Mouse (Mus musculus) CH12.LX (cell line): ENCODE results near the gene Samd9l.

Source experiments
- BHLHE40 ChIP-seq: IDR thresholded peaks from 2 replicates; pipeline ENCODE4 v1.6.1; 2011; ENCODE audit warnings: mild to moderate bottlenecking, low read depth, low read length, improper control_type of control experiment
- CHD2 ChIP-seq: IDR thresholded peaks from 2 replicates; pipeline ENCODE4 v1.6.1; 2011; ENCODE audit warnings: low read length, improper control_type of control experiment
- CTCF ChIP-seq, 2 experiments: IDR thresholded peaks in 1 of 2; conservative IDR thresholded peaks in 1 of 2; 2 replicates each; pipeline ENCODE4 v1.5.1; 2011 to 2012; ENCODE audit warnings: low read depth in 2 of 2, low read length in 2 of 2, improper control_type of control experiment in 1 of 2, inconsistent platforms in 1 of 2, mild to moderate bottlenecking in 1 of 2, moderate library complexity in 1 of 2
- GABPA ChIP-seq: IDR thresholded peaks from 2 replicates; pipeline ENCODE4 v1.6.1; 2012; ENCODE audit warnings: low read depth, low read length, improper control_type of control experiment, inconsistent platforms; ENCODE audit not compliant: insufficient replicate concordance
- MEF2A ChIP-seq: IDR thresholded peaks from 2 replicates; pipeline ENCODE4 v1.6.1; 2014; ENCODE audit warnings: low read depth, mild to moderate bottlenecking, inconsistent platforms, low read length, improper control_type of control experiment, borderline replicate concordance
- MXI1 ChIP-seq: IDR thresholded peaks from 2 replicates; pipeline ENCODE4 v1.6.1; 2011; ENCODE audit warnings: mild to moderate bottlenecking, low read depth, low read length, improper control_type of control experiment
- NRF1 ChIP-seq: IDR thresholded peaks from 2 replicates; pipeline ENCODE4 v1.6.1; 2014; ENCODE audit warnings: low read depth, mild to moderate bottlenecking, inconsistent platforms, low read length, improper control_type of control experiment, moderate library complexity
- POLR2A ChIP-seq: IDR thresholded peaks from 2 replicates; pipeline ENCODE4 v1.6.1; 2011; ENCODE audit warnings: low read depth, mild to moderate bottlenecking, improper control_type of control experiment, low read length
- ZMIZ1 ChIP-seq: IDR thresholded peaks from 2 replicates; pipeline ENCODE4 v1.6.1; 2012; ENCODE audit warnings: low read depth, mild to moderate bottlenecking, inconsistent platforms, low read length, improper control_type of control experiment
- ZNF384 ChIP-seq: IDR thresholded peaks from 2 replicates; pipeline ENCODE4 v1.6.1; 2012; ENCODE audit warnings: low read depth, low read length, improper control_type of control experiment, inconsistent platforms

- TF ChIP-seq POLR2A (no peak), ZMIZ1 (no peak), ZNF384 (no peak), GABPA (no peak), CHD2 (no peak), CTCF (conservative IDR thresholded peaks at IDR 0.05 in 1 of 2, IDR thresholded peaks at IDR 0.05 in 1 of 2; ENCODE audit: low read depth in 2 of 2, low read length in 2 of 2) (no peak), MEF2A (no peak), NRF1 (no peak), MXI1 (no peak), BHLHE40 (no peak)
Observed at GRCm38 (mm10) chr6:3369527-3369926, 29.8 kb downstream of the Samd9l start.
